ENCODE assay signal across 7 mouse cellular contexts in genomic region chr4:39697565-39697964, GRCm38 (mm10).
DNase-seq lines count a peak whose midpoint lies in the region; ATAC-seq and TF ChIP-seq lines count a peak whose summit lies in the region.

No protein-coding gene starts in this region.

- H3K4me1 ChIP-seq in E14TG2a.4 (replicated peaks; ENCODE audit: low read depth, low read length): peaks cover 28% of the 10 kb centered on the region

- ATAC-seq in monocyte, adult 5-6 weeks (replicated peaks; ENCODE audit: insufficient number of reproducible peaks, low FRiP score, low TSS enrichment, poor library complexity, severe bottlenecking): no peak

- no peaks in the 10 kb centered on the region for H3K27me3 ChIP-seq in E14TG2a.4 (ENCODE audit: insufficient read depth, low read length)

- no peaks in the 10 kb centered on the region for H3K36me3 ChIP-seq in E14TG2a.4 (ENCODE audit: insufficient read depth, low read length)

- peaks cover 13% of the 10 kb centered on the region for H3K9me3 ChIP-seq in E14TG2a.4 (ENCODE audit: low read length)

- no peak overlapping the region for H3K4me3 ChIP-seq in E14TG2a.4 (replicated peaks; ENCODE audit: low read length)

- peak; percentile 58 for TF ChIP-seq CTCF in E14TG2a.4 (conservative IDR thresholded peaks at IDR 0.05; ENCODE audit: low read length)

- DNase-seq in ZHBTc4 (ENCODE audit: low read depth, low spot score): peak; percentile 70
- DNase-seq in embryo, embryonic 10 days (ENCODE audit: low spot score): peak; percentile 57
- peak; percentile 67 for DNase-seq in heart, adult 8-10 months (ENCODE audit: low spot score)
- peak; percentile 75 to 76 for DNase-seq in layer of hippocampus, postnatal 36 days
- peak; percentile 33 for DNase-seq in ovary, adult 18-20 months (ENCODE audit: low spot score)
